Mouse (Mus musculus): ENCODE measurements around the gene Sox5.
"Not testable (repeated sequence)": the region's sequence is repeated elsewhere in the genome, so short reads cannot be mapped to it uniquely, and the experiment has no call there.

GRCm38 (mm10) chr6:144273425-144273824 lies 508.4 kb downstream of the Sox5 start:
- TF ChIP-seq CTCF, EP300 (IDR thresholded peaks at IDR 0.05; ENCODE audit: low read depth): not testable (repeated sequence)

All from heart, postnatal 0 days (tissue).